Mouse (Mus musculus): ENCODE data around the gene Krt4. TPM values are rescaled to one million over a fixed set of nuclear protein-coding genes. Genes with fewer than 3 reads are reported as not detected.

The Krt4 gene
- polyA plus RNA-seq, 1 experiment: 1.1 TPM

DNA sequence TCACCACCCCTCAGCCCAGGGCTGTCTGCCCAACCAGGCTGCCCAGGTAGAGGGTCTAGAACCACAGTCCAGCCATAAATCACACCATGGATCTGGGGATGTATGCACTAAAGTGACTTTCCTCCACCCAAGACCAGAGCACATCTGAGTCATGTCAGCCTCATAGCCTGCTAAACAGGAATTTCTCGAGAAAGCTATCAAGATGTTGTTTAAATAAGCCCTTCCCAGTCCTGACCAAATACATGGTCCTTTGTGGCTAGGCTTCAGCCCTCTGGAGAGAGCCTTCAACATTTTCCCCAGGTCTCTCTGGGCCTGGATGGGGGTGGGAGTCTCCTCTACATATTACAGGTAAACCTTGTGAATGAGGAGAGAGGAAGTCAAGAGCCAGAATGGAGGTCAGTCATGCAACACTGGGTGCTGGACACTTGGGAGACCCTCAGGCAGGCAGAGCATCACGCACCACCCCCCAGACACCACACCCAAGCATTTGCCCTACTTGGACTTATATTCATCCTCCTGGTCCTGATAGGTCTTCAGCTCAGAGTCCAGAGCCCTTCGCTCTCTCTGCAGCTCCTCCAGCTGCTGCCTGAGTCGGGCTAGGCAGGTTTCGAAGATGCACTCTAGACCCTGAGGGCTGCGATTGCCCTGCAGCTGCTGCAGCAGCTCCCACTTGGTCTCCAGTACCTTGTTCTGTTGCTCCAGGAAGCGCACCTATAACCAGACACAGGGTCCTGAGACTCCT lies 28.4 kb upstream of the Krt4 start:
- Histone ChIP-seq H3K4me1 (replicated peaks; ENCODE audit: control insufficient read depth, insufficient read depth, low read length) (no peaks in the 10 kb centered on the region), H3K27ac (ENCODE audit: control insufficient read depth, insufficient read depth, low read length) (no peak overlapping the region), H3K4me3 (ENCODE audit: control insufficient read depth, insufficient read depth, low read length) (no peak overlapping the region), H3K36me3 (ENCODE audit: control insufficient read depth, insufficient read depth, low read length) (no peaks in the 10 kb centered on the region), H3K27me3 (ENCODE audit: control insufficient read depth, insufficient read depth, low read length) (no peaks in the 10 kb centered on the region)
- no peak for DNase-seq
- TF ChIP-seq CTCF (IDR thresholded peaks at IDR 0.05; ENCODE audit: borderline replicate concordance, control insufficient read depth, extremely low read depth, insufficient read depth, low read length, poor library complexity) (no peak), POLR2A (IDR thresholded peaks at IDR 0.05; ENCODE audit: control insufficient read depth, extremely low read depth, insufficient read depth, low read length, poor library complexity) (no peak)
- WGBS: 93% methylated on average over 7 of the region's 7 CpGs

DNA sequence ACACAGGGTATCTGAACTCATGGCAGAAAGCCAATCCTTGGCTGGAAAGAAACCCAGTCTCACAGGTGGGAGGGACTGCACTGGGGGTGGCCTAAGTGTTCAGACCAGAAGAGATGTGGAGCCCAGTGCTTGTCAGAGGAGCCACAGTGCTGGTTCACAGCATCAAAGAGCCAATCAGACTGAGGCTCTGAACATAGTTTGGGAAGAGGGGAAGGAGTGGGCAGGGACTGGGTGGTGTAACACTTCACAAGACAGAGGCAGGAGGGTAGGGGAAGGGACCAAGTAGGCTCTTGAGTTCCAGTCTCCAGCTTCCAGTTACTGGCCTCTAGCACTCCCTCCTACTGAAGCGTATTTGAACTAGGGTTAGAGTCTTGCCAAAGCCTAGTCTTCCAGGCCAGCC lies 20.9 kb upstream of the Krt4 start:
- H3K36me3 ChIP-seq (ENCODE audit: control insufficient read depth, insufficient read depth, low read length): no peaks in the 10 kb centered on the region
- H3K4me1 ChIP-seq (replicated peaks; ENCODE audit: control insufficient read depth, insufficient read depth, low read length): no peaks in the 10 kb centered on the region
- no peak overlapping the region for H3K27ac ChIP-seq (ENCODE audit: control insufficient read depth, insufficient read depth, low read length)
- 83% methylated on average over 1 of the region's 1 CpGs for WGBS
- no peaks in the 10 kb centered on the region for H3K27me3 ChIP-seq (ENCODE audit: control insufficient read depth, insufficient read depth, low read length)
- no peak overlapping the region for H3K4me3 ChIP-seq (ENCODE audit: control insufficient read depth, insufficient read depth, low read length)
- TF ChIP-seq POLR2A (IDR thresholded peaks at IDR 0.05; ENCODE audit: control insufficient read depth, extremely low read depth, insufficient read depth, low read length, poor library complexity): no peak
- TF ChIP-seq CTCF (IDR thresholded peaks at IDR 0.05; ENCODE audit: borderline replicate concordance, control insufficient read depth, extremely low read depth, insufficient read depth, low read length, poor library complexity): no peak
- DNase-seq: no peak

DNA sequence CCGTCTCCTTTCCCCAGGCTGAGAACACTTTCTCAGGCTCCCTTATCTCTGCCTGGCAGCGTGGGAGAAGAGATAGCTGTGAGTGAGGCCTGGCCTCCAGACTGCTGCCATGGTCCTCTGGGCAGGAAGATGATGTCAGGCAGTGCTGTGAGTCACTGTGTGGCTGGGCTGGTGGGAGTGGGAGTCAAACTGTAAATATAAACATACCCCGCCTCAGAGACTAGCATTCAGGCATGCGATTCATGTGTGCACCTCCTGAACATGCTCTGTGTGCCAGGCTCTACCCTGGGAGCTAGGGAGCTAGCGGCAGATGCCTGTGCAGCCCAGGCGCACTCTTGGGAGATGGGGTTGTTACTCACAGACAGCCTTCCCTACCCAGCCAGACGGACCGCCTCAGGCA lies 17.4 kb upstream of the Krt4 start:
- Histone ChIP-seq H3K36me3 (ENCODE audit: control insufficient read depth, insufficient read depth, low read length) (no peaks in the 10 kb centered on the region), H3K4me3 (ENCODE audit: control insufficient read depth, insufficient read depth, low read length) (no peak overlapping the region), H3K4me1 (replicated peaks; ENCODE audit: control insufficient read depth, insufficient read depth, low read length) (no peaks in the 10 kb centered on the region), H3K27me3 (ENCODE audit: control insufficient read depth, insufficient read depth, low read length) (no peaks in the 10 kb centered on the region), H3K27ac (ENCODE audit: control insufficient read depth, insufficient read depth, low read length) (no peak overlapping the region)
- DNase-seq: no peak
- WGBS: 77% methylated on average over 8 of the region's 8 CpGs
- TF ChIP-seq CTCF (IDR thresholded peaks at IDR 0.05; ENCODE audit: borderline replicate concordance, control insufficient read depth, extremely low read depth, insufficient read depth, low read length, poor library complexity) (no peak), POLR2A (IDR thresholded peaks at IDR 0.05; ENCODE audit: control insufficient read depth, extremely low read depth, insufficient read depth, low read length, poor library complexity) (no peak)

DNA sequence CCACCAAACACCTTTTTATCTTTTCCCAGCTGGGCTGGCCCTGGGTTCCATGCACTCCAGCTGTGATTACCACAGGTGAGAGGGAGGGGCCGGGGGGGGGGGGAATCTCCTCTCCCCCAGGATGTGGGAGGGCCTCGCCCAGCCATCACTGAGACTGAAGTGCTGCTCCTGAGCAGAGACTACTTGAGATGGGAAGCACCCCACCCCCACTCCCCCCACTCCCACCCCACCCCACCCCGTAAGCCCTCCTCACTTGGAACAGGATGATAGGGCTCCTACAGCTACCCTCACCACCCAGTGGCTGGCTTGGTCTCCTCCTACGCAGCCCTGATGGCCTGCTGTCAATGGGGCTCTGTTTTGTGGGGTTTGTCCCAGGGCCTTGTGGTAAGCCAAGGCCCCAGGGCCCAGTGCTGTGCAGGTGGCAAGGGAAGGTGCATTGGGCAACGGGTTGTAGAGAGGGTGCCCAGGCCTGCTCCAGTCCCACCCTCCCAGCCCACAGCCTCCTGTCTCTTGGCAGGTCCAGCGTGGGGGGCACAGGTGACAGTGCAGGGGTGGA lies 15.8 kb upstream of the Krt4 start, which contains the start of gene Krt79:
Krt79 (minus strand) TSS at position 51 of the 556 bp plus-strand sequence.
- Histone ChIP-seq H3K4me1 (replicated peaks; ENCODE audit: control insufficient read depth, insufficient read depth, low read length) (no peaks in the 10 kb centered on the region), H3K4me3 (ENCODE audit: control insufficient read depth, insufficient read depth, low read length) (no peak within 1 kb of the TSS), H3K27ac (ENCODE audit: control insufficient read depth, insufficient read depth, low read length) (no peak within 1 kb of the TSS), H3K27me3 (ENCODE audit: control insufficient read depth, insufficient read depth, low read length) (no peaks in the 10 kb centered on the region), H3K36me3 (ENCODE audit: control insufficient read depth, insufficient read depth, low read length) (no peaks in the 10 kb centered on the region)
- WGBS: 66% methylated on average over 6 of the region's 6 CpGs
- TF ChIP-seq CTCF (IDR thresholded peaks at IDR 0.05; ENCODE audit: borderline replicate concordance, control insufficient read depth, extremely low read depth, insufficient read depth, low read length, poor library complexity): no peak
- TF ChIP-seq POLR2A (IDR thresholded peaks at IDR 0.05; ENCODE audit: control insufficient read depth, extremely low read depth, insufficient read depth, low read length, poor library complexity): no peak
- no peak for DNase-seq

GRCm38 (mm10) chr15:101938600-101939308 lies 14.2 kb upstream of the Krt4 start:
- 86% methylated on average over 9 of the region's 9 CpGs for WGBS
- Histone ChIP-seq H3K27ac (ENCODE audit: control insufficient read depth, insufficient read depth, low read length) (no peak overlapping the region), H3K36me3 (ENCODE audit: control insufficient read depth, insufficient read depth, low read length) (no peaks in the 10 kb centered on the region), H3K4me3 (ENCODE audit: control insufficient read depth, insufficient read depth, low read length) (no peak overlapping the region), H3K4me1 (replicated peaks; ENCODE audit: control insufficient read depth, insufficient read depth, low read length) (no peaks in the 10 kb centered on the region), H3K27me3 (ENCODE audit: control insufficient read depth, insufficient read depth, low read length) (no peaks in the 10 kb centered on the region)
- no peak for DNase-seq
- TF ChIP-seq CTCF (IDR thresholded peaks at IDR 0.05; ENCODE audit: borderline replicate concordance, control insufficient read depth, extremely low read depth, insufficient read depth, low read length, poor library complexity) (no peak), POLR2A (IDR thresholded peaks at IDR 0.05; ENCODE audit: control insufficient read depth, extremely low read depth, insufficient read depth, low read length, poor library complexity) (no peak)

- peaks cover 5% of the 10 kb centered on the region; the same call in 1 of the 2 replicates for H3K27me3 ChIP-seq (ENCODE audit: control insufficient read depth, insufficient read depth, low read length)
- no peak for TF ChIP-seq POLR2A (IDR thresholded peaks at IDR 0.05; ENCODE audit: control insufficient read depth, extremely low read depth, insufficient read depth, low read length, poor library complexity)
- no peak for TF ChIP-seq CTCF (IDR thresholded peaks at IDR 0.05; ENCODE audit: borderline replicate concordance, control insufficient read depth, extremely low read depth, insufficient read depth, low read length, poor library complexity)
- no peak for DNase-seq
- H3K36me3 ChIP-seq (ENCODE audit: control insufficient read depth, insufficient read depth, low read length): no peaks in the 10 kb centered on the region
- no peak overlapping the region for H3K27ac ChIP-seq (ENCODE audit: control insufficient read depth, insufficient read depth, low read length)
- 79% methylated on average over 6 of the region's 6 CpGs for WGBS
- H3K4me3 ChIP-seq (ENCODE audit: control insufficient read depth, insufficient read depth, low read length): no peak overlapping the region
- no peaks in the 10 kb centered on the region for H3K4me1 ChIP-seq (replicated peaks; ENCODE audit: control insufficient read depth, insufficient read depth, low read length)
Measured at GRCm38 (mm10) chr15:101933024-101933423, 8.5 kb upstream of the Krt4 start.
